In the genomic region with DNA sequence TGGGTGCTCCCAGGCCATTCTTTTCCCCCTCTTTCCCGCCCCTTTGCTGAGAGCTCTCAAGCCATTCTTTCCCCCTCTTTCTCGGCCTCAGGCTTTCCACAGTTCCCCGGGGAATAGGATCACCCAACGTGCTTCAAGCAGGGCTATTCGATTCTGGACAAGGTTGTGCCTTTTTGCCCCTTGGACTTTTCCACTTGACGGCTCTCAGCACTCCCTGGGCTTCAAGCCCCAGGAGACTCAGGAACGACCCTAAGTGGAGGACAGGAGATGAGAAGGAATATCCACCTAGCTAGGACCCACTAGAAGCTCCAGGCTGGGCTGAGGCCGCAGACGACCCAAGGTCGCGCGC, we compare ENCODE assay signal across 8 mouse cellular contexts. TPM values are rescaled to one million over a fixed set of nuclear protein-coding genes. Genes with fewer than 3 reads are reported as not detected.
DNase-seq lines count a peak whose midpoint lies in the region; ATAC-seq and TF ChIP-seq lines count a peak whose summit lies in the region.

No protein-coding gene starts in this region.

- peak overlapping the region; percentile 93 for H3K4me3 ChIP-seq in heart, embryonic 11.5 days (ENCODE audit: low read depth, low read length)
- H3K4me3 ChIP-seq in CH12.LX (replicated peaks in 1 of 3; ENCODE audit: low read depth in 2 of 3, low read length in 2 of 3, poor library complexity in 1 of 3), result peak overlapping the region; percentile 82 to 94 (median 86)
- H3K4me3 ChIP-seq in embryonic fibroblast, embryonic 13.5 days (ENCODE audit: insufficient read depth, low read length), result peak overlapping the region; percentile 90
- H3K4me3 ChIP-seq in limb, embryonic 13.5 days, result peak overlapping the region; percentile 68
- H3K4me3 ChIP-seq in stomach, embryonic 16.5 days (replicated peaks; ENCODE audit: low read length), result peak overlapping the region; percentile 97

- dilution Hi-C loops in CH12.LX (cut with MboI; ENCODE audit: extremely low pct_ligation_motif_present, extremely low pct_unique_long_range_greater_than_20kb, low sequenced_read_pairs), result no loop called here

- TF ChIP-seq CTCF in CH12.LX (conservative IDR thresholded peaks at IDR 0.05 in 1 of 2, IDR thresholded peaks at IDR 0.05 in 1 of 2; ENCODE audit: low read depth in 2 of 2, low read length in 2 of 2), result no peak
- TF ChIP-seq CTCF in embryonic fibroblast, embryonic 13.5 days (IDR thresholded peaks at IDR 0.05; ENCODE audit: borderline replicate concordance, insufficient read depth, low read length), result no peak

- peak overlapping the region; percentile 89 for H3K27ac ChIP-seq in heart, embryonic 11.5 days (ENCODE audit: low read depth, low read length)
- 0 out of 2 replicates have a peak overlapping the region, but pooled peaks have one; percentile 5 for H3K27ac ChIP-seq in CH12.LX (ENCODE audit: insufficient read depth, low read depth)
- peak overlapping the region; percentile 77 for H3K27ac ChIP-seq in embryonic fibroblast, embryonic 13.5 days (ENCODE audit: insufficient read depth, low read length)
- H3K27ac ChIP-seq in limb, embryonic 13.5 days, result peak overlapping the region; percentile 96
- peak overlapping the region; percentile 94 for H3K27ac ChIP-seq in stomach, embryonic 16.5 days (ENCODE audit: low read length)

- TF ChIP-seq RAD21 in CH12.LX (IDR thresholded peaks at IDR 0.05; ENCODE audit: low read depth, low read length), result no peak

- no peak for TF ChIP-seq POLR2A in CH12.LX (IDR thresholded peaks at IDR 0.05; ENCODE audit: low read depth, low read length)
- no peak for TF ChIP-seq POLR2A in embryonic fibroblast, embryonic 13.5 days (IDR thresholded peaks at IDR 0.05; ENCODE audit: low read depth, low read length)

- H3K9ac ChIP-seq in heart, embryonic 11.5 days (ENCODE audit: low read depth, low read length), result peak overlapping the region; percentile 94
- peak overlapping the region; percentile 83 for H3K9ac ChIP-seq in CH12.LX (ENCODE audit: insufficient read depth, low read depth)
- peak overlapping the region; percentile 89 for H3K9ac ChIP-seq in limb, embryonic 13.5 days
- H3K9ac ChIP-seq in stomach, embryonic 16.5 days (ENCODE audit: low read length), result peak overlapping the region; percentile 99

- ATAC-seq in heart, embryonic 11.5 days (replicated peaks; ENCODE audit: insufficient number of reproducible peaks, low FRiP score, low TSS enrichment), result no peak
- ATAC-seq in limb, embryonic 13.5 days (ENCODE audit: low FRiP score, low read depth), result no peak
- ATAC-seq in stomach, embryonic 16.5 days (ENCODE audit: insufficient read depth, low FRiP score), result no peak

- peaks cover 39% of the 10 kb centered on the region for H3K79me2 ChIP-seq in CH12.LX (replicated peaks; ENCODE audit: control insufficient read depth, extremely low read depth, insufficient read depth, poor library complexity, severe bottlenecking)

- no peaks in the 10 kb centered on the region for H3K27me3 ChIP-seq in heart, embryonic 11.5 days (ENCODE audit: control insufficient read depth, insufficient read depth, low read length)
- H3K27me3 ChIP-seq in CH12.LX (replicated peaks), result no peaks in the 10 kb centered on the region
- no peaks in the 10 kb centered on the region for H3K27me3 ChIP-seq in limb, embryonic 13.5 days
- no peaks in the 10 kb centered on the region for H3K27me3 ChIP-seq in stomach, embryonic 16.5 days (ENCODE audit: control insufficient read depth, insufficient read depth, low read length)

- no peak for TF ChIP-seq EP300 in CH12.LX (IDR thresholded peaks at IDR 0.05; ENCODE audit: low read length)

- in situ Hi-C loops in CH12.LX (cut with MboI; ENCODE audit: low pct_ligation_motif_present, low pct_unique_long_range_greater_than_20kb, low sequenced_read_pairs), result no loop called here

- H3K36me3 ChIP-seq in heart, embryonic 11.5 days (ENCODE audit: control insufficient read depth, insufficient read depth, low read length), result peaks cover 17% of the 10 kb centered on the region
- peaks cover 22 to 45% of the 10 kb centered on the region in 2 experiments for H3K36me3 ChIP-seq in CH12.LX (replicated peaks in 1 of 2; ENCODE audit: control insufficient read depth in 1 of 2, insufficient read depth in 1 of 2, low read length in 1 of 2)
- peaks cover 37% of the 10 kb centered on the region for H3K36me3 ChIP-seq in limb, embryonic 13.5 days
- no peaks in the 10 kb centered on the region; the same call in 1 of the 2 replicates for H3K36me3 ChIP-seq in stomach, embryonic 16.5 days (ENCODE audit: control insufficient read depth, insufficient read depth, low read length)

- WGBS in heart, embryonic 11.5 days (ENCODE audit: insufficient replicate concordance), result 1% methylated on average over 12 of the region's 12 CpGs
- 2% methylated on average over 12 of the region's 12 CpGs for WGBS in limb, embryonic 13.5 days
- under 1% methylated on average over 12 of the region's 12 CpGs for WGBS in stomach, embryonic 16.5 days

- H3K4me2 ChIP-seq in heart, embryonic 11.5 days, result peak overlapping the region; percentile 88
- H3K4me2 ChIP-seq in CH12.LX (ENCODE audit: insufficient read depth, low read depth, poor library complexity, severe bottlenecking), result peak overlapping the region; percentile 91
- peak overlapping the region; percentile 95 for H3K4me2 ChIP-seq in limb, embryonic 13.5 days (replicated peaks)
- H3K4me2 ChIP-seq in stomach, embryonic 16.5 days (ENCODE audit: low read depth, low read length), result peak overlapping the region; percentile 88

- H3K9me3 ChIP-seq in heart, embryonic 11.5 days (replicated peaks; ENCODE audit: control insufficient read depth, low read length), result no peaks in the 10 kb centered on the region
- H3K9me3 ChIP-seq in CH12.LX (replicated peaks; ENCODE audit: low read length), result no peaks in the 10 kb centered on the region
- no peaks in the 10 kb centered on the region for H3K9me3 ChIP-seq in limb, embryonic 13.5 days
- no peaks in the 10 kb centered on the region for H3K9me3 ChIP-seq in stomach, embryonic 16.5 days (replicated peaks; ENCODE audit: control insufficient read depth, low read length)

- peaks cover 29% of the 10 kb centered on the region for H3K4me1 ChIP-seq in heart, embryonic 11.5 days (ENCODE audit: control insufficient read depth, insufficient read depth, low read length)
- peaks cover 19 to 80% of the 10 kb centered on the region in 2 experiments for H3K4me1 ChIP-seq in CH12.LX (ENCODE audit: control insufficient read depth in 1 of 2, insufficient read depth in 2 of 2)
- peaks cover 6% of the 10 kb centered on the region for H3K4me1 ChIP-seq in embryonic fibroblast, embryonic 13.5 days (ENCODE audit: control insufficient read depth, insufficient read depth, low read length)
- peaks cover 28% of the 10 kb centered on the region for H3K4me1 ChIP-seq in limb, embryonic 13.5 days
- peaks cover 27% of the 10 kb centered on the region for H3K4me1 ChIP-seq in stomach, embryonic 16.5 days (ENCODE audit: control insufficient read depth, insufficient read depth, low read length)

- DNase-seq in heart, adult 11 months, result no peak
- no peak for DNase-seq in CH12.LX (ENCODE audit: extremely low read depth)
- DNase-seq in cerebellum, postnatal 14 days, result no peak
- no peak for DNase-seq in left cerebral cortex, adult 9 months (ENCODE audit: low spot score in 2 of 2)

TF ChIP-seq in CH12.LX, 34 proteins besides CTCF, POLR2A, EP300 and RAD21 (continues in another document):
- no peak for TF ChIP-seq ETS1 (conservative IDR thresholded peaks at IDR 0.05; ENCODE audit: low read depth, low read length)
- no peak for TF ChIP-seq ZC3H11A (IDR thresholded peaks at IDR 0.05; ENCODE audit: low read depth, low read length)
- no peak for TF ChIP-seq E2F4 (IDR thresholded peaks at IDR 0.05; ENCODE audit: insufficient replicate concordance, low read depth, low read length)
- TF ChIP-seq MEF2A (IDR thresholded peaks at IDR 0.05; ENCODE audit: borderline replicate concordance, low read depth, low read length), result no peak
- no peak for TF ChIP-seq USF1 (IDR thresholded peaks at IDR 0.05; ENCODE audit: low read depth, low read length)

RNA-seq across cellular contexts. Expression of gene Snrpd3, which starts 0.7 kb away (rescaled TPM):
- polyA plus RNA-seq in heart, embryonic 11.5 days (2014; fragmentation: Nextera tagmentation; extraction: Ambion mirVana), result 121 and 141 TPM in 2 replicates
- total RNA-seq in CH12.LX (2012; rRNA removed), result 101 and 119 TPM in 2 replicates
- 44.6 and 57.8 TPM in 2 replicates for total RNA-seq in CH12.LX (2014; rRNA removed)
- 554 and 595 TPM in 2 replicates for polyA plus RNA-seq in CH12.LX (2012; ENCODE audit: insufficient read length, low read depth)
- 277 and 317 TPM in 2 replicates for polyA plus RNA-seq in embryonic fibroblast, embryonic 13.5 days (2011; ENCODE audit: insufficient read length, low read depth, missing spikeins)
- 192 and 209 TPM in 2 replicates for polyA plus RNA-seq in limb, embryonic 13.5 days (2015; fragmentation: Nextera tagmentation; extraction: Ambion mirVana)
- 115 and 134 TPM in 2 replicates for polyA plus RNA-seq in stomach, embryonic 16.5 days (2015; fragmentation: Nextera tagmentation; extraction: Ambion mirVana)

RNA-seq across cellular contexts. Expression of gene Gucd1, which starts 1.1 kb away (rescaled TPM):
- polyA plus RNA-seq in heart, embryonic 11.5 days (2014; fragmentation: Nextera tagmentation; extraction: Ambion mirVana), result 30.5 and 35.2 TPM in 2 replicates
- total RNA-seq in CH12.LX (2012; rRNA removed) (15.9 and 18.0 TPM in 2 replicates), CH12.LX (2014; rRNA removed) (19.0 and 19.5 TPM in 2 replicates)
- polyA plus RNA-seq in CH12.LX (2012; ENCODE audit: insufficient read length, low read depth), result 15.6 and 16.8 TPM in 2 replicates
- polyA plus RNA-seq in embryonic fibroblast, embryonic 13.5 days (2011; ENCODE audit: insufficient read length, low read depth, missing spikeins), result 16.1 and 18.1 TPM in 2 replicates
- polyA plus RNA-seq in limb, embryonic 13.5 days (2015; fragmentation: Nextera tagmentation; extraction: Ambion mirVana), result 29.2 and 30.2 TPM in 2 replicates
- polyA plus RNA-seq in stomach, embryonic 16.5 days (2015; fragmentation: Nextera tagmentation; extraction: Ambion mirVana), result 24.7 and 26.7 TPM in 2 replicates

RNA-seq across cellular contexts. Expression of gene Lrrc75b, which starts 43.4 kb away (rescaled TPM):
- 0.66 and 1.0 TPM in 2 replicates for polyA plus RNA-seq in heart, embryonic 11.5 days (2014; fragmentation: Nextera tagmentation; extraction: Ambion mirVana)
- total RNA-seq in CH12.LX (2012; rRNA removed) (not detected in 2 replicates), CH12.LX (2014; rRNA removed) (not detected in 2 replicates)
- not detected in 2 replicates for polyA plus RNA-seq in CH12.LX (2012; ENCODE audit: insufficient read length, low read depth)
- 1.2 and 3.2 TPM in 2 replicates for polyA plus RNA-seq in embryonic fibroblast, embryonic 13.5 days (2011; ENCODE audit: insufficient read length, low read depth, missing spikeins)
- 1.5 and 1.7 TPM in 2 replicates for polyA plus RNA-seq in limb, embryonic 13.5 days (2015; fragmentation: Nextera tagmentation; extraction: Ambion mirVana)
- 1.2 and 2.0 TPM in 2 replicates for polyA plus RNA-seq in stomach, embryonic 16.5 days (2015; fragmentation: Nextera tagmentation; extraction: Ambion mirVana)

RNA-seq across cellular contexts. Expression of gene Ggt1, which starts 44.7 kb away (rescaled TPM):
- 0.42 and 0.44 TPM in 2 replicates for polyA plus RNA-seq in heart, embryonic 11.5 days (2014; fragmentation: Nextera tagmentation; extraction: Ambion mirVana)
- total RNA-seq in CH12.LX (2012; rRNA removed) (1.3 and 2.1 TPM in 2 replicates), CH12.LX (2014; rRNA removed) (0.68 and 1.3 TPM in 2 replicates)
- polyA plus RNA-seq in CH12.LX (2012; ENCODE audit: insufficient read length, low read depth), result 2.0 and 3.8 TPM in 2 replicates
- polyA plus RNA-seq in embryonic fibroblast, embryonic 13.5 days (2011; ENCODE audit: insufficient read length, low read depth, missing spikeins), result not detected in 2 replicates
- 0.57 and 0.75 TPM in 2 replicates for polyA plus RNA-seq in limb, embryonic 13.5 days (2015; fragmentation: Nextera tagmentation; extraction: Ambion mirVana)
- polyA plus RNA-seq in stomach, embryonic 16.5 days (2015; fragmentation: Nextera tagmentation; extraction: Ambion mirVana), result 35.1 and 35.4 TPM in 2 replicates

Comparison
In these comparisons a context has a peak if more than half of its experiments do, and no peak if none do; other contexts are left out.
1. H3K27ac ChIP-seq: peak in every context shown above with its lines; median percentile 96 in limb, embryonic 13.5 days; 94 in stomach, embryonic 16.5 days; 89 in heart, embryonic 11.5 days; 77 in embryonic fibroblast, embryonic 13.5 days; 5 in CH12.LX.